Mouse (Mus musculus) small intestine, adult 2 months (tissue): ENCODE results near the gene Cdip1. TPM values are rescaled to one million over a fixed set of nuclear protein-coding genes. Genes with fewer than 3 reads are reported as not detected.
"Not testable (repeated sequence)": the region's sequence is repeated elsewhere in the genome, so short reads cannot be mapped to it uniquely, and the experiment has no call there.

Source experiments
- H3K27ac ChIP-seq: fragments of 200-500 bp; 2 replicates; pipeline ENCODE4 v1.5.1; 2012; ENCODE audit warnings: low read depth, low read length, control low read depth, inconsistent platforms; ENCODE audit not compliant: insufficient read depth
- H3K27me3 ChIP-seq: fragments of 200-500 bp; 2 replicates; pipeline ENCODE4 v1.6.1; 2012; ENCODE audit warnings: mild to moderate bottlenecking, moderate library complexity, low read length, inconsistent platforms; ENCODE audit not compliant: control insufficient read depth, insufficient read depth
- H3K36me3 ChIP-seq: fragments of 200-500 bp; 2 replicates; pipeline ENCODE4 v1.6.1; 2012; ENCODE audit warnings: mild to moderate bottlenecking, low read length, control low read depth, inconsistent platforms; ENCODE audit not compliant: control insufficient read depth, insufficient read depth
- H3K4me1 ChIP-seq: fragments of 200-500 bp; 2 replicates; pipeline ENCODE4 v1.6.1; 2012; ENCODE audit warnings: low read length, inconsistent platforms, mixed read lengths; ENCODE audit not compliant: control insufficient read depth, insufficient read depth, insufficient read length
- H3K4me3 ChIP-seq: fragments of 200-500 bp; 2 replicates; pipeline ENCODE4 v1.5.1; 2012; ENCODE audit warnings: low read depth, mild to moderate bottlenecking, control low read depth, inconsistent platforms, low read length, moderate library complexity
- CTCF ChIP-seq: fragments of 200-500 bp; IDR thresholded peaks from 2 replicates; pipeline ENCODE4 v1.5.1; 2012; ENCODE audit warnings: low read depth, mild to moderate bottlenecking, control low read depth, inconsistent platforms, low read length, moderate library complexity, mixed read lengths; ENCODE audit not compliant: insufficient replicate concordance, insufficient read length; ENCODE audit errors: extremely low read depth
- POLR2A ChIP-seq: fragments of 200-500 bp; IDR thresholded peaks from 2 replicates; pipeline ENCODE4 v1.6.1; 2012; ENCODE audit warnings: low read depth, mild to moderate bottlenecking, control low read depth, inconsistent platforms, low read length, moderate library complexity
- WGBS: fragments of 180-500 bp; shearing (Covaris S2); methylation state at CpG from one replicate; pipeline ENCODE4 v1.1.7; 2018; 5-methylcytosine and 5-hydroxymethylcytosine counted together
- polyA plus RNA-seq: library from polyadenylated mRNA; depleted of rRNA; stranded (reverse); fragments of >200 nt; gene quantifications from 2 replicates; pipeline ENCODE4 v1.2.3, GENCODE M21; 2012

The Cdip1 gene
- polyA plus RNA-seq, 1 experiment = 87.4 TPM

DNA sequence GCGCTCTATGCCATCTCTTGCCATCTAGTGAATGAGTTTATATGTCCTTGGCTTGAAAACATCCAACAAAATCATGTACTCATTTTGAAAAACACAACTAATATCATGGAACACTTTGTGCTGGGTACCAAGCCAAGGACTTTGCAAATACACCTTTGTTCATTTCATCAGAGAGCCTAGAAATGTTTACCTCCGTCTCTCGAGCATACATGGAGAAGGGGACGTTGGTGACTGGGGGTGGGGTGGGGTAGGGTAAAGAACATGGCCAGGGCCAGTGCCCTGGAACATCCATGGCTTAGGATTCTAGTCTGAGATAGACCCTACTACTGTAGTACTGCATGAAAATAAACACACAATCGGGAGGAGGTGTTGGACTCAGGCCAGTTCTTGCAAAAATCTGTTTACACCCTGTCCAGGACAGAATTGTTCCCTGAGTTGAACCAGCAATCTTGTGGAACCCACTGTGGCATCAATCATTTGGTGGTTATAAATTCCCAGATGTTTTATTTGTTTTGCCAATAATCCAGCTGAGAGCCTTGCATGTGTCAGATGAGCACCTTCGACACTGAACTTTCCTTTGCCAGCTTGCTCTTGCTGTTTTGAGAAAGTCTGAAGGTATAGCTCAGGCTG is 39.3 kb upstream of the Cdip1 start:
- no peak overlapping the region for H3K27ac ChIP-seq
- no peak overlapping the region for H3K4me3 ChIP-seq
- no peaks in the 10 kb centered on the region for H3K4me1 ChIP-seq
- 57% methylated on average over 6 of the region's 6 CpGs for WGBS
- no peak for TF ChIP-seq POLR2A
- no peak for TF ChIP-seq CTCF
- H3K27me3 ChIP-seq = no peaks in the 10 kb centered on the region
- H3K36me3 ChIP-seq = no peaks in the 10 kb centered on the region

DNA sequence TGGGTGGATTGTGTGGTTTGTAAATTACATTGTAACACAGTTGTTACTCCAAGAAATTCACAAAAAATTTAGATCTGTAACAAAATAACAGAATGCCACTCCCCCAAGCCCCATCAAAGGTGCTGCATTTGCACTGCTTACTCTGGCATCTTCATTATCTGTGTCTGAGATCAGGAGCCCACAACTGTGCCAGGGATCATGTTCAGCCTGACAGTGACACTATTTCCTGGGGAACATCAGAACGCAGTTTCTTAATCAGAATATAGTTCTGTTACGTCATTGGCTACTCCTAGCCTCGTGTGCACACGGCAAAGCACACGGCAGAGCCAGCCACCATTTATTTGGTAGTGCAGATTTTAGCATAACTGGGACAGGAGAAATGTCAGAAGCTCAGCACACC is 37.5 kb upstream of the Cdip1 start:
- Histone ChIP-seq H3K4me3 (no peak overlapping the region), H3K27ac (no peak overlapping the region), H3K36me3 (no peaks in the 10 kb centered on the region), H3K4me1 (no peaks in the 10 kb centered on the region), H3K27me3 (no peaks in the 10 kb centered on the region)
- 86% methylated on average over 5 of the region's 5 CpGs for WGBS
- TF ChIP-seq CTCF = no peak
- TF ChIP-seq POLR2A = no peak

DNA sequence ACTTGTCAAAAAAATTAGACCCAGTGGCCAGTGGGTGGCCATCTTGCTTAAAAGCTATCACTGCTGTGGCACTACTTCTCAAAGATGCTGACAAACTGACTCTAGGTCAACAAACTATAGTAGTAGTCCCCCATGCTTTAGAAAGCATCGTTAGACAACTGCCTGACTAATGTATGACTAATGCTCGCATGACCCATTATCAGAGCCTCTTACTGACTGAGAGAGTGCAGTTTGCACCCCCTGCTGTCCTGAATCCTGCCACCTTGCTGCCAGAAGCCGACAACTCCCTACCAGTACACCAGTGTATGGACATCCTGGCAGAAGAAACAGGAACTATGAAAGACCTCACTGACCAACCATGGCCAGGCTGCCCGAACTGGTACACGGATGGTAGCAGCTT is 34.4 kb upstream of the Cdip1 start:
- WGBS = 86% methylated on average over 5 of the region's 5 CpGs
- H3K4me1 ChIP-seq, H3K36me3 ChIP-seq, H3K27ac ChIP-seq, H3K4me3 ChIP-seq, H3K27me3 ChIP-seq: not testable (repeated sequence)

DNA sequence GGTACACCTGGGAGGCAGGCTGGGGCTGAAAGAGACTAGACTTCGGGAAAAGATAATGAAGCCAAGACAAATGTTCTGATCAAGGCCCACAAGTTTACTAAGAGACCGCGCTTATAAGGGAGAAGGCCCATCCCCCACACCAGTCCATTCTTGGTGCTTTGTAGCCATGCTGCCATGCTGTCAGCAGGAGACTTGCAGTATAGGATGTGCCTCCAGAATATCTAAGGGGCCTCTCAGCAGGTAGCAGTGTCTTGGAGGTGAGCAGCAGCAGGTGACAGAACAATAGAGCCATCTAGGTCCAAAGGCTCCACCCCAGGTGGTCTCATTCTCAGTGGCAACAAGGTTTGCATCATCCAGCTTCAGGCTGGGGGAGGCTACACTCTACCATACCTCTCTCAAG is 28.3 kb upstream of the Cdip1 start:
- WGBS = 94% methylated on average over 3 of the region's 3 CpGs
- H3K4me3 ChIP-seq = no peak overlapping the region
- TF ChIP-seq CTCF (no peak), POLR2A (no peak)
- H3K36me3 ChIP-seq = no peaks in the 10 kb centered on the region
- H3K4me1 ChIP-seq = no peaks in the 10 kb centered on the region
- H3K27me3 ChIP-seq = no peaks in the 10 kb centered on the region
- no peak overlapping the region for H3K27ac ChIP-seq

DNA sequence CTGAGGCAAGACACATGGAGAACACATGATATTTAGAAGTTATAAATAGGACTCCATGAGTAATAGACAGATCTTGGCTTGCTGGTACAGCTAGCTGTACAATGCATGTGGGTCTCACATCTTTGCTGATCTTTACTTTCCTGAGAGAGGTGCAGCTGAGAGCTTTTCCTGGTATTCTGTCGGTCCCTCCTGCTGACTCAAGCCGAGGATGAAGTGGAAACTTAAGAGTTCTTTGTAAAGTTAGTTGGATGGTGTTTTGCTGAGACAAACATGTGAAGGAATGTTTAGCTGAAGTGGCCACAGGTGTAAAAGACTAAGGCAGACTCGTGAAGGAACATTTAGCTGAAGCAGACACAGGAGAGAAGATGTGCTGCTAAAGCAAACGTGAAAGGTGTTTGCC is 6.5 kb upstream of the Cdip1 start:
- WGBS = 89% methylated on average over 4 of the region's 4 CpGs
- TF ChIP-seq POLR2A = no peak
- no peak for TF ChIP-seq CTCF
- Histone ChIP-seq H3K4me1 (no peaks in the 10 kb centered on the region), H3K27me3 (no peaks in the 10 kb centered on the region), H3K4me3 (no peak overlapping the region), H3K36me3 (no peaks in the 10 kb centered on the region), H3K27ac (no peak overlapping the region)

DNA sequence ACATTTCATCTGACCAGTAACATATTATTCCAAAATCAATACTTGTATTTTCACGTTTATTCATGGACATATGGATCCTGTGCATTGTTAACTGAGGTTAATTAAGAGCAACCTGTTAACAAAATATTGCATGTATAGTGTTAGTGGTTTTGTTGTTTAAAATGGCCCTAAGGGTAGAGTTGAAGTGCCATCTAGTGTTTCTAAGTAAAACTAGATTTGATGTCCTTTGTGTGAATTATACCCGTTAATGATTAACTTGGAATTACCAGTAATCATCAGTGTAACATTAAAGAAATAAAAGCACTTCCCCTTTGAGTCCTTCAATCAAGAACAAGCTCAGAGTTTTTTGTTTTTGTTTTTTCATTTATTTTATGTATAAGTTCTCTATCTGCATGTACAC is 1.2 kb upstream of the Cdip1 start:
- Histone ChIP-seq H3K27me3 (no peaks in the 10 kb centered on the region), H3K4me1 (peaks cover 17% of the 10 kb centered on the region; the same call in 1 of the 2 replicates), H3K4me3 (no peak overlapping the region), H3K36me3 (no peaks in the 10 kb centered on the region), H3K27ac (0 out of 2 replicates have a peak overlapping the region, but pooled peaks have one; percentile 2)
- TF ChIP-seq CTCF (no peak), POLR2A (no peak)
- 9% methylated on average over 2 of the region's 2 CpGs for WGBS

DNA sequence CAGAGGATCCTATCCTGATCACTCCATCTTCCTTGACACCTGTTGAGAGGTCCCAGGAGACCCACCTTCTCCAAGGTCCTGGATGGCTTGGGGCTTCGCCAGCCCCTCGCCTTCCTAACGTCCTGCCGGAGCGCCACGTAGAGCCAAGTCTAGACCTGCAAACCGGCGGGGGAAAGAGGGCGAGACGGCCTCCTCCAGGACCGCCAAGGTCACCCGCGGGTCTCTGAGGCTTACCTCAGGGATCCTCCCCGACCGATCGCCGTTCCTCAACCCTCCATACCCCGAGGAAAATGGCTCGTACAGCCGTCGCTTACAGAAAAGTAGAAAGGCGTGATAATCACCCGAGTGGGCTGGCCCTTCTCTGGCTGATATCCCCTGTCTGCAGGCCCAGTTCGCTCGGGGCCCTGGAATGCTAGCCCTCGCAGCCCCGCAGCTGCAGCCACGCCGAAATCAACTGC is 752 bp downstream of the Cdip1 start:
- Histone ChIP-seq H3K4me3 (peak overlapping the region; percentile 79), H3K4me1 (peaks cover 20% of the 10 kb centered on the region; the same call in 1 of the 2 replicates), H3K27me3 (no peaks in the 10 kb centered on the region), H3K36me3 (no peaks in the 10 kb centered on the region), H3K27ac (peak overlapping the region; percentile 82)
- under 1% methylated on average over 29 of the region's 29 CpGs for WGBS
- TF ChIP-seq POLR2A (no peak), CTCF (no peak)
